Mouse (Mus musculus): ENCODE measurements around the gene Ly9. TPM values are rescaled to one million over a fixed set of nuclear protein-coding genes. Genes with fewer than 3 reads are reported as not detected.

Gene Ly9
- polyA plus RNA-seq, 1 experiment: not detected

GRCm38 (mm10) chr1:171616881-171617515 lies 9.8 kb upstream of the Ly9 start:
- no peak for TF ChIP-seq GATA1 (IDR thresholded peaks at IDR 0.05; ENCODE audit: low read length)

GRCm38 (mm10) chr1:171613962-171614361 lies 6.8 kb upstream of the Ly9 start:
- no peak for TF ChIP-seq GATA1 (IDR thresholded peaks at IDR 0.05; ENCODE audit: low read length)

DNA sequence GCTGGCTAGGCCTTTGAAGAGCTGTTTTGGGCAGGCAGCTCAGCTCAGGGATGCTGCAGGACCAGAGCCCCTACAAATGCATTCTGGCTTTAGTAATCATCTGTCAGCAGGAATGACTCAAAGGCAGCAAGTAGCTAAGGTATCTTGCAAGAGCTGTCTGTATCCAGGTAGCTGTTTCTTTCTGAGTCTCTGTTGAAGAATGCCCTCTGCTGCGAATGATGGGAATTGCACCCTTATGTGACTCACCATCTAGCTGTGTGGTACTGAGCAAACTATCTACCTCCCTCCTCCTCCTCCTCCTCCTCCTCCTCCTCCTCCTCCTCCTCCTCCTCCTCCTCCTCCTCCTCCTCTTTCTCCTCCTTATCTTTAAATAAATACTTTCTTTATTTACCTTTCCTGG lies 3.6 kb upstream of the Ly9 start:
- TF ChIP-seq GATA1 (IDR thresholded peaks at IDR 0.05; ENCODE audit: low read length): no peak

DNA sequence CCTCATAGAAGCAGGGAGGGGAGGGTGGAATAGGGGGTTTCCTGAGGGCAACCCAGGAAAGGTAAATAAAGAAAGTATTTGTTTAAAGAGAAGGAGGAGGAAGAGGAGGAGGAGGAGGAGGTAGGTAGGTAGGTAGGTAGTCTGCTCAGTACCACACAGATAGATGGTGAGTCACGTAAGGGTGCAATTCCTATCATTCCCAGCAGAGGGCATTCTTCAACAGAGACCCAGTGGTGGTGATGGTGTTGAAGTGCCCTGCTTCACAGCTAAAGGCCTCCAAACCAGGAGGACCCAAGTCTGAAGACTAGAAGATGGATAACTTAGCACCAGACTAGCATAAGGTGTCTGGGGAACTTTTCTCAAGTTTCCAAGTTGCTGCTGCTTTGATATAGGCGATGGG lies 2.8 kb upstream of the Ly9 start:
- TF ChIP-seq GATA1 (IDR thresholded peaks at IDR 0.05; ENCODE audit: low read length): no peak

GRCm38 (mm10) chr1:171606656-171607055 lies 554 bp downstream of the Ly9 start:
- no peak for TF ChIP-seq GATA1 (IDR thresholded peaks at IDR 0.05; ENCODE audit: low read length)

DNA sequence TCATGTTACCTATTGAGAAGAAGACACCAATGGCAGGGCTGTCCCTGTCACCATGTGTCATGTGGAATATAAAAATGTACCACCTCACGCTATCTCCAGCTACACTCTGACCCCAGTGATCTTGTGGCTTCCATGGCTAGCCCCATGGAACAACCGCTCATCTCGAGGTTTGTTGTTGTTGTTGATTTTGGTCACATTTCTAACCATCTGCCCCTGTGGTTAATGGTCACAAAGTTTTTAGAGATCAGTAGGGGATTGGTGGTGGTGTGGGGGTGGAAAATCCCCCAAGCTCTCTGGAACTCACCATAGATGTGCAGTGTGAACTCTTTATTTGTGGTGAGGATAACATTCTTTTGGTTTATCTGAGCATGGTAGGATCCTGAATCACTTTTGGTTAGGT lies 2.5 kb downstream of the Ly9 start:
- TF ChIP-seq GATA1 (IDR thresholded peaks at IDR 0.05; ENCODE audit: low read length): no peak

DNA sequence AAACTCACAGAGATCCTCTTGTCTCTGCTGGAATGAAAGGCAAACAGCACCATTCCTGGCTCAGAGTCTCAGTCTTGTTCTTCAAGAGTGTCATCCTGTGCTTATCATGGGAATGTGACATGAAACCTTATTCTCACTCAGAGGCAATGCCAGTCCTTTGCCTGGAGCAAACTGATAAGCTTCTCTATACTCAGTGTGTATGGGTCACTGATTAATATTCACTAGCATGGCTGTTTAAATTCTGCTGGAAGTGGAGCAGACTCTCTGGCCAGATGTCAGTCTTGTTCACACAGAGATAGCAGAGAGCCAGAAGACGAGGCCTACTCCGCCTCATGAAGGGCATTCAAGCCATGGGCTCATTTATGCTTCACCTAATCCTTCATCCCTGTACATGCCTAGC lies 22.6 kb downstream of the Ly9 start:
- no peak for TF ChIP-seq GATA1 (IDR thresholded peaks at IDR 0.05; ENCODE audit: low read length)

DNA sequence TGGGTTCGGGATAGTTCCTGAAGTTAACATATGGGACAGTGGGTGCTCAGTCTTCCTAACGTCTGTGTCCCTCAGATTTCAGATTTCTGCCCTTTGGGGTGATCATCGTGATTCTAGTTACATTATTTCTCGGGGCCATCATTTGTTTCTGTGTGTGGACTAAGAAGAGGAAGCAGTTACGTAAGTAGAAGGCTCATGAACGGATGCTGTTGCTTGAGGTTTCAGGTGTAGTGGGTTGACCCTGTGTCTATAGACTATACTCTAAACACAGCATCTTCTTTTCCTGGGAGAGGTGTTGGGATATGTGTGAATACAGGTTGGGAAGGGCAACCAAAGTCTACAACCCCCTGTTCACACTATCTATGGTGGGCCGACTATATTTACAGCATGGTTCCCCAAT lies 30.0 kb downstream of the Ly9 start:
- TF ChIP-seq GATA1 (IDR thresholded peaks at IDR 0.05; ENCODE audit: low read length): no peak

GRCm38 (mm10) chr1:171568436-171568835 lies 38.8 kb downstream of the Ly9 start:
- no peak for TF ChIP-seq GATA1 (IDR thresholded peaks at IDR 0.05; ENCODE audit: low read length)

DNA sequence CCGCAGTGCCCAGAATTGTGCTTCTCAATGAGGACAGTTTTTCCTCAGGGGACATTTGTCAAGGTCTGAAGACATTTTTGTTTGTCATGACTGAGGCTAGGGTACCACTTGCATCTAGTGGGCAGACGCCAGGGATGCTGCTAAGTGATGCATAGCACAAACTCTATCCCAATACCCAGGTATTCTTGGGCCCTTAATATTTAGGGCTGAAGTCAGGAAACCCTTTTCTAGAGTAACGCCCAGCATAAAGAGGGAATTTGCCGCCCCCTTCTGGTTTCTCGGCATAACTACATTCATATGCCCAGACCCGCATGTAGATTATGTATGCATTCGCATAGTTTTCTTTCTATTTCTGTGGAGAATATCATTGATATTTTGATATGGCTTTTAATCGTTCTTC lies 40.4 kb downstream of the Ly9 start:
- no peak for TF ChIP-seq GATA1 (IDR thresholded peaks at IDR 0.05; ENCODE audit: low read length)

DNA sequence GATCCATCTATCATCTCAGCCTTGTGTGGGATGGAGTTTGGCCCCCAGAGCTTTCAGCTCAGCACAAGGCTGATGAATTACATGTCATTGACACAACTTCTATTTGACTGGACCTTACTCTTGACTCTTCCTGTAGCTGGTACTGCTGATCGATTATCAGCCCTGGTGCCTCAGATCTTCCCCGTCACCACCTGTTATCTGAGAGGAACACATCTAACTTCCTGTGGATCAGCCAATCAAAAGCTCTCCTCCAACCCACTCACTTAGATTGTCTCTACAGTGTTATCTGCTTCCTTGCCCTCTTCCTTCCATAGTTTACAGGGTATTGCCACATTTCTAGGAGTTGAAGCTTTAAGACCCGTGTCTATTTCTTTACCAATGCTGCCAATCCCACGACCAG lies 41.3 kb downstream of the Ly9 start:
- TF ChIP-seq GATA1 (IDR thresholded peaks at IDR 0.05; ENCODE audit: low read length): no peak

GRCm38 (mm10) chr1:171564247-171564646 lies 43.0 kb downstream of the Ly9 start:
- no peak for TF ChIP-seq GATA1 (IDR thresholded peaks at IDR 0.05; ENCODE audit: low read length)

DNA sequence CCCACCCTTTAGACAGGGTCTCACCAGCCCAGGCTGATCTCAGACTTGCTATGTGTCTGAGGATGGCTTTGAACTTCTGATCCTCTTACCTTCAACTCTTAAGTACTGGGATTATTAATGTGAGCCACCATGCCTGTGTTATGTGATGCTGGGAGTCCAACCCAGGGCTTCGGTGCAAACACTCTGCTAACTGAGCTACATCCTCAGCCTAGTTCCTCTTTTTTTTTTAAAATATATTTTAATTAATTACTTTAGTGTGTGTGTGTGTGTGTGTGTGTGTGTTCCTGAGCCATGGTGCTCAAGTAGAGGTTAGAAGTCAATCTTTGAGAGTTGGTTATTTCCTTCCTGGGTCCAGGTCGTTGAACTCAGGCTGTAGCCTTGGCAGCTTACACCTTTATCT lies 44.2 kb downstream of the Ly9 start:
- no peak for TF ChIP-seq GATA1 (IDR thresholded peaks at IDR 0.05; ENCODE audit: low read length)

GRCm38 (mm10) chr1:171561639-171562225 lies 45.5 kb downstream of the Ly9 start:
- no peak for TF ChIP-seq GATA1 (IDR thresholded peaks at IDR 0.05; ENCODE audit: low read length)

DNA sequence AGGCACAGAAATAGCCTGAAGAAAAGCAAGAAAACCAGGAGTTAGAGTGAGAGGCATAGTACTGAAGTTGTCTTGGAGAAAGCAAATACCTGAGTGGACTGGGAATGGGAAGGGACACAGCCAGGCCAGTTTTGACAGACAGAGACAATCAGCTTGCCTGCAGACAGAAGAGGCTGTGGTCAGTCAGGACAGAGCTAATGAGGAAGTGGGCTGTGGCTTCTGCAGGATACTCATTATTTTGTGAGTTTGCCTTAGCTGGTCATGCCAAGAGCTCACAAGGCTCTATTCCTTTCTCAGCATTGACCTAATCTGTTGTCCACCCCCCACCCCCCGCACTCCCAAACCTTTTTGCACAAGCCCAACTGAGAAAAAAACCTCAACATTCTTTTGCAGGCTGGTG lies 46.0 kb downstream of the Ly9 start:
- no peak for TF ChIP-seq GATA1 (IDR thresholded peaks at IDR 0.05; ENCODE audit: low read length)

DNA sequence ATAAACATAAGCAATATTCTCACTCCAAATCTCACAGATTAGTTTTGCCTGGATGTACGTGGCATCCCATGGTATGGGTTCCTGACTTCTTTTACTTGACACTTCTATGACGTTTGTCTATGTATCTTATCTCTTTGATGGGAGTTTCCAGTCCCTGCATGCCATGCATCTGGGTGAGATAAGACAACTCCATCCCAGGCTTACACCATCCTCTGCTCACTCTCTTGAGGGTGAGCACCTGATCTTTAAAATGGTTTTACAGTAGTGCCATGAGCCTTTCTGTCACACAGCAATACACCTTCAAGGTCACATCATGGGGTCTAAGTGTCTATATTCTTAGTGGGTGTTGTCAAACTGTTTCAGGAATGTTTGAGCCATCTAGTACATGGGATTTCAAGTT lies 46.9 kb downstream of the Ly9 start:
- no peak for TF ChIP-seq GATA1 (IDR thresholded peaks at IDR 0.05; ENCODE audit: low read length)

DNA sequence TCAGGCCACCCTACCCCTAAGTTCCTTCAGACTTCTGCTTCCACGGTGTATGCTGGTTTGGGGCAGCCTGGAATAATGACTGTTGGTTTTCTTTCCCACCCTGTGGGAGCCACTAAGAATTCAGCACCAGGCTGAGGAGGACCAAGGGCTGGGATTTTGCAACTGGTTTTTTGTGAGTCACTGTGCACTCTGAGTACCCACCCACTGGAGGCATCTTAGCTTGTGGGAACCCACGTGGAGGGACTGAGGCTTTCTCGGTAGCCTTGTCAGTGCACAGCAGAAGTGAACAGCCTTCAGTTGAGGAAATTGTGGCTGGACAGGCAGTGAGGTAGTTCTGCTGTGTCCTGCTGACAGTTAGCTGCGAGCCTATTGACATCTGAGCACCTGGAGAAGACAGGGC lies 48.3 kb downstream of the Ly9 start, which contains the start of gene Cd244a:
Gene Cd244a (plus strand): TSS at position 296 of the 400 bp plus-strand sequence.
- TF ChIP-seq GATA1 (IDR thresholded peaks at IDR 0.05; ENCODE audit: low read length): no peak
